Mouse (Mus musculus) heart, adult 11 months (tissue): ENCODE measurements around the gene Olfr93.
"Not testable (repeated sequence)": the region's sequence is repeated elsewhere in the genome, so short reads cannot be mapped to it uniquely, and the experiment has no call there.

ENCODE experiments used
- DNase-seq: peaks from one replicate; pipeline ENCODE4 v3.0.0; 2022

Olfr93 gene

GRCm38 (mm10) chr17:37161394-37161793 lies at the start of gene Olfr93:
TSS of gene Olfr93 (minus strand) at chr17:37161494.
- DNase-seq: no peak

- DNase-seq: no peak
Measured at GRCm38 (mm10) chr17:37203917-37204236, 42.6 kb upstream of the Olfr93 start.

- DNase-seq: peak; percentile 89
Measured at GRCm38 (mm10) chr17:37203206-37203916, 42.1 kb upstream of the Olfr93 start.

GRCm38 (mm10) chr17:37200894-37201293 lies 39.6 kb upstream of the Olfr93 start, which contains the start of gene Olfr94:
TSS of gene Olfr94 (minus strand) at chr17:37200994.
- DNase-seq: no peak

GRCm38 (mm10) chr17:37196845-37197724 lies 35.8 kb upstream of the Olfr93 start:
- DNase-seq: peak; percentile 82

GRCm38 (mm10) chr17:37194782-37195181 lies 33.5 kb upstream of the Olfr93 start:
- no peak for DNase-seq

- no peak for DNase-seq
Measured at GRCm38 (mm10) chr17:37193656-37194055, 32.4 kb upstream of the Olfr93 start, which contains the start of gene Ubd. TSS of gene Ubd (plus strand) at chr17:37193892.

GRCm38 (mm10) chr17:37193032-37193431 lies 31.7 kb upstream of the Olfr93 start:
- no peak for DNase-seq

- DNase-seq: no peak
Measured at GRCm38 (mm10) chr17:37190711-37191110, 29.4 kb upstream of the Olfr93 start.

GRCm38 (mm10) chr17:37185474-37185873 lies 24.2 kb upstream of the Olfr93 start:
- no peak for DNase-seq

GRCm38 (mm10) chr17:37131366-37131765 lies 29.9 kb downstream of the Olfr93 start:
- DNase-seq: not testable (repeated sequence)

GRCm38 (mm10) chr17:37119988-37120387 lies 41.3 kb downstream of the Olfr93 start, which contains the start of gene Olfr92:
TSS of gene Olfr92 (minus strand) at chr17:37120088.
- no peak for DNase-seq

- DNase-seq: no peak
Measured at GRCm38 (mm10) chr17:37098178-37098577, 63.1 kb downstream of the Olfr93 start, which contains the start of gene Olfr91. TSS of gene Olfr91 (minus strand) at chr17:37098278.

- peak; percentile 83 for DNase-seq
Measured at GRCm38 (mm10) chr17:37093289-37093688, 68.0 kb downstream of the Olfr93 start.

- no peak for DNase-seq
Measured at GRCm38 (mm10) chr17:37092198-37092597, 69.1 kb downstream of the Olfr93 start.
